Mouse (Mus musculus): Measurements from ENCODE around the gene Tpx2. TPM values are rescaled to one million over a fixed set of nuclear protein-coding genes. Genes with fewer than 3 reads are reported as not detected.
A peak's percentile ranks its signal among the peaks of the same experiment; 100 is the strongest.

Tpx2 gene
- polyA plus RNA-seq, 1 experiment from 2014 or later, result 25.8 TPM

GRCm38 (mm10) chr2:152927371-152927770 is 79.6 kb downstream of the Tpx2 start:
- WGBS (ENCODE audit: insufficient replicate concordance), result 39% methylated on average over 5 of the region's 5 CpGs
- no peaks in the 10 kb centered on the region for H3K27me3 ChIP-seq (ENCODE audit: insufficient read depth, low read length)
- no peaks in the 10 kb centered on the region for H3K9me3 ChIP-seq (ENCODE audit: low read length)
- H3K36me3 ChIP-seq (replicated peaks; ENCODE audit: insufficient read depth, low read length), result no peaks in the 10 kb centered on the region
- no peak for TF ChIP-seq EP300 (IDR thresholded peaks at IDR 0.05; ENCODE audit: low read depth)
- TF ChIP-seq CTCF (IDR thresholded peaks at IDR 0.05; ENCODE audit: low read depth), result no peak
- no peak overlapping the region for H3K9ac ChIP-seq (replicated peaks)
- DNase-seq (no peak), ATAC-seq (peak; percentile 31; the same call in 1 of the 2 replicates)
- no peak overlapping the region for H3K27ac ChIP-seq (ENCODE audit: low read depth)
- H3K4me3 ChIP-seq (ENCODE audit: low read depth, low read length), result no peak overlapping the region
- H3K4me2 ChIP-seq (ENCODE audit: low read depth, low read length), result no peak overlapping the region
- H3K4me1 ChIP-seq (ENCODE audit: insufficient read depth), result peaks cover 6% of the 10 kb centered on the region; the same call in 1 of the 2 replicates

GRCm38 (mm10) chr2:152928219-152928987 is 80.6 kb downstream of the Tpx2 start:
- ATAC-seq, result no peak

GRCm38 (mm10) chr2:152928988-152929370 is 81.2 kb downstream of the Tpx2 start:
- Histone ChIP-seq H3K4me1 (ENCODE audit: insufficient read depth) (peaks cover 6% of the 10 kb centered on the region; the same call in 1 of the 2 replicates), H3K4me2 (ENCODE audit: low read depth, low read length) (no peak overlapping the region), H3K27me3 (ENCODE audit: insufficient read depth, low read length) (no peaks in the 10 kb centered on the region), H3K27ac (ENCODE audit: low read depth) (peak overlapping the region; percentile 39; the same call in 1 of the 2 replicates), H3K36me3 (replicated peaks; ENCODE audit: insufficient read depth, low read length) (no peaks in the 10 kb centered on the region), H3K9me3 (ENCODE audit: low read length) (no peaks in the 10 kb centered on the region), H3K4me3 (ENCODE audit: low read depth, low read length) (no peak overlapping the region), H3K9ac (replicated peaks) (no peak overlapping the region)
- 61% methylated on average over 3 of the region's 3 CpGs for WGBS (ENCODE audit: insufficient replicate concordance)
- no peak for DNase-seq
- no peak for TF ChIP-seq CTCF (IDR thresholded peaks at IDR 0.05; ENCODE audit: low read depth)
- no peak for TF ChIP-seq EP300 (IDR thresholded peaks at IDR 0.05; ENCODE audit: low read depth)
- ATAC-seq, result no peak

More at GRCm38 (mm10) chr2:152928219-152928987, 80.6 kb downstream of the Tpx2 start:
- H3K27ac ChIP-seq (ENCODE audit: low read depth), result peak overlapping the region; percentile 39
- no peaks in the 10 kb centered on the region for H3K36me3 ChIP-seq (replicated peaks; ENCODE audit: insufficient read depth, low read length)
- no peak overlapping the region for H3K4me2 ChIP-seq (ENCODE audit: low read depth, low read length)
- H3K4me3 ChIP-seq (ENCODE audit: low read depth, low read length), result no peak overlapping the region
- 55% methylated on average over 14 of the region's 14 CpGs for WGBS (ENCODE audit: insufficient replicate concordance)
- H3K9ac ChIP-seq (replicated peaks), result no peak overlapping the region
- no peak for TF ChIP-seq EP300 (IDR thresholded peaks at IDR 0.05; ENCODE audit: low read depth)
- TF ChIP-seq CTCF (IDR thresholded peaks at IDR 0.05; ENCODE audit: low read depth), result no peak
- no peak for DNase-seq
- peaks cover 6% of the 10 kb centered on the region; the same call in 1 of the 2 replicates for H3K4me1 ChIP-seq (ENCODE audit: insufficient read depth)
- no peaks in the 10 kb centered on the region for H3K27me3 ChIP-seq (ENCODE audit: insufficient read depth, low read length)
- H3K9me3 ChIP-seq (ENCODE audit: low read length), result no peaks in the 10 kb centered on the region

GRCm38 (mm10) chr2:152930276-152930675 is 82.5 kb downstream of the Tpx2 start:
- H3K9me3 ChIP-seq (ENCODE audit: low read length), result no peaks in the 10 kb centered on the region
- 0 out of 2 replicates have a peak overlapping the region, but pooled peaks have one; percentile 34 for H3K27ac ChIP-seq (ENCODE audit: low read depth)
- no peaks in the 10 kb centered on the region for H3K27me3 ChIP-seq (ENCODE audit: insufficient read depth, low read length)
- DNase-seq (no peak), ATAC-seq (no peak)
- no peak overlapping the region for H3K9ac ChIP-seq (replicated peaks)
- WGBS (ENCODE audit: insufficient replicate concordance), result 15% methylated on average over 2 of the region's 2 CpGs
- H3K4me3 ChIP-seq (ENCODE audit: low read depth, low read length), result no peak overlapping the region
- peaks cover 4% of the 10 kb centered on the region; the same call in 1 of the 2 replicates for H3K4me1 ChIP-seq (ENCODE audit: insufficient read depth)
- no peak overlapping the region for H3K4me2 ChIP-seq (ENCODE audit: low read depth, low read length)
- H3K36me3 ChIP-seq (replicated peaks; ENCODE audit: insufficient read depth, low read length), result no peaks in the 10 kb centered on the region
- no peak for TF ChIP-seq EP300 (IDR thresholded peaks at IDR 0.05; ENCODE audit: low read depth)
- no peak for TF ChIP-seq CTCF (IDR thresholded peaks at IDR 0.05; ENCODE audit: low read depth)

- peak overlapping the region; percentile 44; the same call in 1 of the 2 replicates for H3K27ac ChIP-seq (ENCODE audit: low read depth)
- H3K9ac ChIP-seq (replicated peaks), result no peak overlapping the region
- ATAC-seq, result no peak
- no peaks in the 10 kb centered on the region for H3K9me3 ChIP-seq (ENCODE audit: low read length)
- no peaks in the 10 kb centered on the region for H3K4me1 ChIP-seq (ENCODE audit: insufficient read depth)
- TF ChIP-seq CTCF (IDR thresholded peaks at IDR 0.05; ENCODE audit: low read depth) (no peak), EP300 (IDR thresholded peaks at IDR 0.05; ENCODE audit: low read depth) (no peak)
- no peak for DNase-seq
- H3K4me3 ChIP-seq (ENCODE audit: low read depth, low read length), result no peak overlapping the region
- H3K27me3 ChIP-seq (ENCODE audit: insufficient read depth, low read length), result no peaks in the 10 kb centered on the region
- no peaks in the 10 kb centered on the region for H3K36me3 ChIP-seq (replicated peaks; ENCODE audit: insufficient read depth, low read length)
- no peak overlapping the region for H3K4me2 ChIP-seq (ENCODE audit: low read depth, low read length)
- 74% methylated on average over 12 of the region's 12 CpGs for WGBS (ENCODE audit: insufficient replicate concordance)
Observed at GRCm38 (mm10) chr2:152931456-152932160, 83.8 kb downstream of the Tpx2 start.

- TF ChIP-seq CTCF (IDR thresholded peaks at IDR 0.05; ENCODE audit: low read depth), result no peak
- no peak for TF ChIP-seq EP300 (IDR thresholded peaks at IDR 0.05; ENCODE audit: low read depth)
- no peak for DNase-seq
- no peak within 1 kb of the TSS for H3K4me3 ChIP-seq (ENCODE audit: low read depth, low read length)
- ATAC-seq, result no peak
- H3K27ac ChIP-seq (ENCODE audit: low read depth), result peak within 1 kb of the TSS; percentile 44; the same call in 1 of the 2 replicates
- no peak within 1 kb of the TSS for H3K4me2 ChIP-seq (ENCODE audit: low read depth, low read length)
- no peaks in the 10 kb centered on the region for H3K4me1 ChIP-seq (ENCODE audit: insufficient read depth)
- WGBS (ENCODE audit: insufficient replicate concordance), result 32% methylated on average over 9 of the region's 9 CpGs
- H3K9me3 ChIP-seq (ENCODE audit: low read length), result no peaks in the 10 kb centered on the region
- no peak within 1 kb of the TSS for H3K9ac ChIP-seq (replicated peaks)
- no peaks in the 10 kb centered on the region for H3K27me3 ChIP-seq (ENCODE audit: insufficient read depth, low read length)
- H3K36me3 ChIP-seq (replicated peaks; ENCODE audit: insufficient read depth, low read length), result no peaks in the 10 kb centered on the region
Observed at GRCm38 (mm10) chr2:152933048-152933447, 85.3 kb downstream of the Tpx2 start, which contains the start of gene Foxs1. TSS of gene Foxs1 (minus strand) at chr2:152933208.

Data from liver, postnatal 0 days (tissue).